Mouse (Mus musculus) retina, postnatal 7 days (tissue): Measurements from ENCODE around the gene Cdk5rap3.

ENCODE experiments used
- DNase-seq: peaks from one replicate; pipeline ENCODE4 v3.0.0-alpha.2; 2012; ENCODE audit warnings: low read depth, low spot score

Cdk5rap3 gene

DNA sequence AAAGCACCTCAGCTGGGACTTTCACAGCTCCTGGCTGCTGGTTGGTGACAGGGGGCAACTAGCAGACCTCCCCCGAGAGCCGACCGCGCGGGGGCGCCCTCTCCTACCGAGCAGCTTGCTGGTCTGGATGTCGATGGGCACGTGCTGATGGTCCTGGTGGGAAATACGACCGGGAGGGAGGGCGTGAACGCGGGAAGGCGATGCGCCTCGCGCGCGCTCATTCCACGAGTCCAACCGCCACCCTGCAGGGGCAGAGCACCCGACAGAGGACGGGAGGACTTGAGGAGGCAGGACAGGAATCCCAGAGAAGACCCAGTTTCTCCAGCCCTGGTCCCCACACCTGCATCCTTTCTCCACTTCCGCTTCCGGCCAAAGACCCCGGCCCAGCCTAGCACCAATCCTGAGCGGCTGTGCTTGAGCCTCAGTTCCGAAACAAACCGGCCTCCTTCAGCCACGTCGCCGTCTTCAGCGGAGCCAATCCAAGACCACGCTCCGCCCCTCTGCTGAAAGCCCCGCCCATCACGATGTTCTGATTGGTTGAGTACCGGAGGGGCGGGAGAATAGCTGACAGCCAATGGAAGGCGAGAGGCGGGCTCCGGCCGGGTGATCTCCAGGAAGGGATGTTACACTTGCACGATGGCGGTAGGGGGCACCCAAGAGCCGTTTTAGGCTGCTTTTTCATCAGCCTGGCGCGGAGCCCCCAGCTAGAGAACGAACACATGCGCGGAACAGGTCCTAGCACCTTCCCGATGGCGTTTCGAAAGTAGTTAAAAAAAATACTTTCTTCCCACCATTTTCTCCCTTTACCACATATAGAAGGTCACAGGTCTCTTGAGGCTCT, at the start of gene Cdk5rap3:
Gene Cdk5rap3, minus strand, starts transcription at position 453 of the 841 bp plus-strand sequence.
- DNase-seq: peak; percentile 99

DNA sequence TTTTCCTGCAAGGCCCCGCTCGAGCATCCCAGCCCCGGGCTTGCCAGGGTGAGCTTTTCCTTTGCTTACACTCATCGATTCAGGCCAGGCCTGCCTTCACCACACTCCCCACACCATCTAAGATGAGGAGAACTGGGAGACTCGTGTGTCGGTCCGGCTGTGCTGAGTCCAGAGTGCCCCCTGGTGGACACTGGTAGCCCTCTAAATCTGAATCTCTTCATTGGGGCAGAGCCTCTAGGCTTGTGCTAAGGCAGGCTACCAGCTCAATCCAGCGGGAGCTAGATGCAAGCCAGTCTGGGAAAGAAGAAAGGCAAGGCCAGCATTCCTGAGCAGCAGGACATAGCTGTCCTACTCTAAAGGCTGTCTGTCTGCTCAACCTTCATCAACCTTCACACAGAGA, 47.3 kb upstream of the Cdk5rap3 start:
- peak; percentile 66 for DNase-seq

DNA sequence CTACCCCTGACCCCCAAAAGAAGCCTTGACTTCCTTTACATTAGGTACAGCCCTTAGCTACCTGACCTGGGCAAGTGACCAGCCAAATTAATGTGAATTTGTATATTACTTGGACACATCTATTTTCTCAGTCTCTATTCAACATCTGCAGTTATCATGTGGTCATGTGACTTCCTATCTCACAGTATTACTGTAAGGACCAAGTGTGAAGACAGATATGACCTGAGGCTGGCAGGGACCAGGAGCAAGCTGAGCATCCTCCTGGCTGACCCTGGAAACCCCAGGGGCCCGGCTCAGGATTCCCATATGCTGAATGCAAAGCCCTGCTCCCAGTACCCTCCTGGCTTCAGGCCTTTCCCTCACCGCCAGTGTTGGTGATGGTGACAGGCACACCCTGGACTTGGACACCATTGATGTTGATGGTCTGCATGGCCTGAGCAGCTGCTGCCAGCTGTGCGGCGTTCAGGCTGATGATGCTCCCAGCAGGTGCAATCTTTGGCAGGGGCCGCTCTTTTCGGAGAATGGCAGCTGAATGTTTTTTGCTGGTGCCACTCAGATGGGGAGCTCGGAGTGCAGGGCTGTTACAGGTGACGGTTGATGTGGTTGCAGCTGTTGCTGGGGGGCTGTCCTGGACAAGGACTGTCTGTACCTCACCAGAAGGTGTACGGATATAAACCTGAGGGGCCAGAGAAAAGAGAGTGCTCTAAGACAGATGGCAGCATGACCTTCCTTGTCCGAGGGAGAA, 40.9 kb upstream of the Cdk5rap3 start:
- DNase-seq: no peak

DNA sequence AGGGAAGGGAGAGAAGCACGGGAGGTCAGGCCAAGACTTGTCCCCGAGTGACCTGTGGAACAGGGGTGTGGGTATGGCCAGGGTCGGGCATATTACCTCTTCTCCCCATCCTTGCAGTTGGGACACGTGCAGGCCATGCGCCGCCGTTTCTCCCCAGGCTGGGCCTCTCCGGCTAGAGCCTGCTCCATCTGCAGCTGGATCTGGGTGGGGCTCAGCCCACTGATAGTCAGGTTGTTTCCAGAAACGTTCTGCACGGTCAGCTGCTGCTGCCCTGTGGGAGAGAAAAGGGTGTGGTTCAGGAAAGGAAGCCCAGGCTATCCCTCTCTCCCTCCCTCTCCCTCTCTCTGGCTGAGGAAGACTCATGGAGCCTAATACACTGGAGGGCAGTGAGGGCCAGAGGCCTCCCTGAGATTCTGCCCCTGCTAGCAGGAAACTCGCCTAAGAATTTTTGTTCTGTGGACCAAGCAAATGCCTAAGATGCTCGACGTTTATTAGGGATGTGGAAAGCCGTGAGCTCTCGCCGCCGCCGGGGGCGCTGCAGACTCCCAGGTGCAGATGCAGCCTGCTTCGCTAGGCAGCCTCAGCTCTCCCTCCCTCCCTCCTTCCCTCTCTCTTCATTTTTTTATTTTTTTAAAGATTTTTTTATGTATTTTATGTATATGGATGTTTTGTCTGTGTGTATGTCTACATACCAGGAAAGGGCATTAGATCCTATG, 39.9 kb upstream of the Cdk5rap3 start:
- no peak for DNase-seq

- DNase-seq: no peak
These were observed 38.8 kb upstream of the Cdk5rap3 start for GRCm38 (mm10) chr11:96955094-96955493.

DNA sequence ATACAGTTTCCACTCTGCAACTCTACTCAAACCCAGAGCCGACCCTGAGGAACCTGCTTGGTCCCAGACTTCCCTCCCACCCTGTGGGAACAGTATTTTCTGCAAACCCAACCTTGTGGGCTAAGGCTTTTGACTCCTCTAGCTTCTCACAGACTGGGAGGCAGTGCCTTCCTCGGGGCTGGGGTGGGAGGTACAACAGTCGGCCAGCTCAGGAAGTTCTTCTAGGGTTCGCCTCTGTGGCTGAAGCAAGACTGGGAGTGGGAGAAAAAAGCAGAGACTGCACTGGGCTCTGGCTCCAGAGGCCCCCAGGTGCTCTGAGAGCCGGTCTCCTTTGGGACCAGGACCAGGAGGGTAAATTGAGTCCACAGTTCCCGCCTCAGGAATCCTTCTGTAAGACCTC, 36.6 kb upstream of the Cdk5rap3 start:
- DNase-seq: no peak

- no peak for DNase-seq
These were observed 36.1 kb upstream of the Cdk5rap3 start for GRCm38 (mm10) chr11:96952426-96952825.

- DNase-seq: no peak
These were observed 34.5 kb upstream of the Cdk5rap3 start for GRCm38 (mm10) chr11:96950767-96951166.

DNA sequence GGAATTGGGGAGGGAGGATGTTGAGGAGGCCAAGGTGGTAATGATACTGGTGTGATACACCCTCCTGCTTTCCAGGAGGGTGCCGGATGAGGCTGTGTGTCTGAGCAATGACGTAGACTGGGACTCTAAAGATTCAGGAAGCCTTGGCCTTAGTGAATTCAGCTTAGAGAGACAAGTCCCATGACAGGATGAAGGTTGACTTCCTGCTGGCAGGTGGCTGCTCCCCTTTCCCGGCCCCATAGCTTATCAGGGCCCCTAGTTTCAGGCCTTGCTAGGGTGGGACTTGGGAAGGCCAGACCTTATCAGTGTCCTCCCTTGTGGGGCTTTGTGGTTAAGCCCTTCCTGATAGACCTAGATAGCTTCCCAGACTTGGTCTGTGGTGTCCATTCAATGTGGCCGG, 31.6 kb upstream of the Cdk5rap3 start:
- DNase-seq: no peak

GRCm38 (mm10) chr11:96946498-96946897, 30.2 kb upstream of the Cdk5rap3 start:
- no peak for DNase-seq

GRCm38 (mm10) chr11:96944844-96945580, 28.7 kb upstream of the Cdk5rap3 start:
- DNase-seq: no peak

GRCm38 (mm10) chr11:96943746-96944304, 27.5 kb upstream of the Cdk5rap3 start, which contains the start of gene Pnpo:
Pnpo (minus strand) TSS chr11:96943986.
- peak; percentile 87 for DNase-seq

- DNase-seq: no peak
These were observed 25.8 kb upstream of the Cdk5rap3 start for GRCm38 (mm10) chr11:96941989-96942590.

DNA sequence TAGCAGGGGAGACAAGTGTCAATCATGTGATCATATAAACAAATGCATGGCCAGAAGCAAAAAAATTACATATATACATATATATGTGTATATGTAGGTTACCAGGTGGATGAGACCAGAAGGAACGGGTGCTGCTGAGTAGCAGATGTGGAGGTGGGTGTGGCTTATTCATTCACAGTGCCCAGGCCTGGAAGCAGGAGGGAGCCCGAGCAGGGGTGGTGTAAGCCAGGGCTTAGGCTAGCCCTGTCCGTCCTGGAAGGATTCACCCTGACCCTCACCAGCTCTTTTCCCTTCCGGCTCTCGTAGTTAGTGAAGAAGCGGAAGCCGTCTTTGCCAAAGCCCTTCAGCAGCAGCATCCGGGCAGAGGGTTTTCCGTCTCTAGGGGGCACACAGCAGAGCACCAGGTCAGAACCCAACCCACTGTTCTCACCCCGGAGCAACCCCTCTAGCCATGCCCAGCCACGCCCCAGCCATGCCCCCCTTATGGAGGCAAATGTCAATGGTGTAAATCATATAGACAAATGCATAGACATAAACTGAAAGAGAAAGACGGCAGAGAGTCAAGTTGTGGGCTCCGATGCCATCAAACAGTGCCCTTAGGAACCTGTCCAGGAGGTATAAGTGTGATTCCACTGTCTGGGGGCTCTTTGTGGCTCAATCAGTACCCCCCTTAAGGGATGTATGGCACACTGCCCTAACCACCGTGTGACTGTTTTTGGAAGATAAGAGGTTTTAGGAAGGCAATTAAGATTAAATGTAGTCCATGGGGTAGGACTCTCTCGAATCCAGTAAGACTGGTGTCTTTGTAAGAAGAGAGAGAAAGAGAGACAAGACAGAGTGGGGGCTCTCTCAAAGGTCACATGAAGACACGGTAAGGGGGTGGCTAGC, 24.5 kb upstream of the Cdk5rap3 start:
- DNase-seq: no peak

- no peak for DNase-seq
These were observed 22.1 kb upstream of the Cdk5rap3 start for GRCm38 (mm10) chr11:96938426-96938800.

DNA sequence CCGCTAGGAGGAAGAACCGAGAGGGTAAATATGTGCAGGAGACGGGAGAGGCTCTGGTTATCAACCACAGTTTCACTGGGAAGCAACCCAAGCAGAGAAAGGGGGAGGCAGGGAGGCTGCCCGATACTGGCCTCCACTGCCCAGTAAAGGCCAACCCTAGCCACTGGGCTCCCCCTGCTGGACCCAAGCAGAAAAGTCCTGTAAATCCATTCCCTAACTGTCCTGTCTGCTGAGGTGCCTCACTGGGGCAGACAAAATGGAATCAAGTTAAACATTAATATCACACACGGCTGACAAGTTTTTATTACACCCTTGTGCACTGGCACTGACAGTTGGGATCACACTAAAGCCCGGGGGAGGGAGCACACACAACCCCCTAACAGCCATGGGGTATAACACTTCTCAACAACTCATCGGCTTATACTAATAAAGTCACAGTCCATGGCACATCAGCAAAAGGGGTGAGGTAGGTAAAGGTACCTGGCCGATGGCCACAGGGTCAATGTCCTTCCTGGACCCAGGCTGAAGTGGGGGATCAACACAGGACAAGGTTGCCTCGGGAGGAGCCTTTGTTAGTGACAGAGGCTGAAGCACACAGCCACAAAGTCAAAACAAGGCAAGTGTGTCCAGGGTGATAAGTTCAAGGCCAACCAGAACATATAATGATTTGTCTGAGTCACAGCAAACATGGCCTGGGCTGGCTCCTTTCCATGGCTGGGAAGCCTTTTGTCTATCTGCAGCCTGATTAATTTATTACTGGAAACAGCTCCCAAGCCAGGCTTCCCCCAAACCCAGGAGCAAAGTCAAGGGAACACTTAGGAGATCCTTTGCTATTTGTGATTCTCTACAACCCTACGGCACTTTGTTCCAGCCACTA, 21.5 kb upstream of the Cdk5rap3 start:
- no peak for DNase-seq

DNA sequence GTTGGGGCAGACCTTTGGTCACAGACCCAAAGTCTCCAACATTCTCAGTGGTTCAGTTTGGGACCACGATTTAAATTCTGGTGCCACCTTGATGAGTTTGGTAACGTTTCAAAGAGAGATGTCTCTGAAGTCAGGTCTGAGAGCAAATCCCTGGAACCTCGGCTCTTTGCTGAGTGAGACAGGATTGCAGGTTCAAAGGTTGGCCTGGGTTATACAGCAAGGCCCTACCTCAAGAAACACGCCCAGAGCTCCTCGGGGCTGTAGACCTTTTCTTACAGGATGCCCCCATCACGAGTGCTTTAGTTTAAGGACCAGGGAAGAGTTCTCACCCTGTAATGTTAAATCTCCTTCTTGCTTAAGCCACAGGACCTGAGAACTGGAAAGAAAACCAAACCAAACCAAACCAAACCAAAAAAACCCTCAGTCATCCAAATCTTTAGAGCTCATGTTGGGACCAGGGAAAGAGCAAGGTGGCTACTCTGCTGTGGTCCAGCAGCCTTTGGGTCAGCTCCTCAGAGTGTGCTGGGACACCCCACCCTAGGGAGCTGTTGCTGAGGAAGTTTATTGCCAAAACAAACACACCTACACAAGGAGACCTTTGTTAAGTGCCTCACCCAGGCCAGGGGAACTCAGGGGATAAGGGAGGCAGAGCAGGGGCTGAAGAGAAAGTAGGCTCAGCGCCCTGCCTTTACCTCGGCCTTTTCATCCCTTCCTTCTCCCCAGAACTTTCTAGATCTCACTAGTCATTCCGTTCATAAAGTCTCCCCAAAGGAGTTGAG, 19.8 kb upstream of the Cdk5rap3 start:
- no peak for DNase-seq

DNA sequence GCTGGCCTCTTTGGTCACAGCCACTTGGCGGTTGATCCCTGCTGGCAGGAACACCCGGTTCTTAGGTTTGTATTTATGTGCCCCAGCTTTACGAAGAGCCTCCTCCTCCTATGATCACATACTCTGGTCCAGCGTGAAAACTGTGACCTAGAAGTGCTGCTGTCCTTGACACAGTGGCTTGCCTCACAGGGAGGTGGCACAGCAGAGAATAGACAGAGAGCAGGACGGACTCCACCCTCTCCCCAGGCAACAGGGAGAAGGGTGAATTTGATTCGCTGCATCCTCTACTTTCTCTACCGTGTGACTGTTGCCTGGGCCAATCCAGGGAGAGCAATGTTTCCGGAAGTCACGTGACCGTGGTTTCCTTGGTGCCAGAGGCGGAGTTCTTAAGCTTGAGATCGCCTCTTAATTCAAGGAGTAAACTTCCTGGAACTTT, 18.6 kb upstream of the Cdk5rap3 start:
- DNase-seq: peak; percentile 25
